Comparison of ENCODE assay signal across 23 mouse cellular contexts in the genomic region with DNA sequence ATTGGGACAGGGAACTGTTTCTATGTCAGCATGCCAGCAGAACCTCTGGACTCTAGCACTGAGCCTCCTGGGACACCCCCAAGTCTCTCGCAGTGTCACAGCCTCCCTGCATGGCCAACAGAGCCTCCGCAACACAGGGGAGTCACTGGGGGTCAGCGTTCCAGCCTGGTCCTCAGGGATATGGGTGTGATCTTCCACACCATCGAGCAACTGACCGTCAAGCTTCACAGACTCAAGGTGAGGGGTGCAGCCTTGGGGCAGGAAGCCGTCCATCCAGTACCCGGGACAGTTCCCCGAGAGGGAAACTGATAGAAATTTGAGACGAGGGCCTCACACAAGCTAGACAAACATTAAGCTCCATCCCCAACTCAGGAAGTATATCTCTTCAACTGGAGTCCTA. TPM values are rescaled to one million over a fixed set of nuclear protein-coding genes. Genes with fewer than 3 reads are reported as not detected.
"Had no signal": no experiment of that assay in that cellular context is flagged by ENCODE, and none has a peak within 500 bp of the region (broad histone marks: within the 10 kb centered on the region; RNA-seq: fewer than 3 reads in every experiment).

No protein-coding gene starts in this region.

- H3K9ac ChIP-seq: forebrain, postnatal 0 days; heart, embryonic 13.5 days; heart, embryonic 15.5 days; hindbrain, embryonic 13.5 days; hindbrain, embryonic 15.5 days; limb, embryonic 13.5 days; limb, embryonic 15.5 days; liver, embryonic 12.5 days; liver, embryonic 14.5 days had no signal

- ATAC-seq: forebrain, postnatal 0 days; hindbrain, postnatal 0 days; intestine, embryonic 16.5 days; liver, embryonic 12.5 days had no signal

- H3K27ac ChIP-seq: heart, embryonic 13.5 days; heart, embryonic 15.5 days; hindbrain, embryonic 13.5 days; hindbrain, embryonic 15.5 days; hindbrain, postnatal 0 days; limb, embryonic 13.5 days; limb, embryonic 15.5 days; liver, embryonic 12.5 days; liver, embryonic 14.5 days had no signal

- H3K4me3 ChIP-seq: heart, embryonic 13.5 days; heart, embryonic 15.5 days; hindbrain, embryonic 13.5 days; hindbrain, embryonic 15.5 days; limb, embryonic 13.5 days; limb, embryonic 15.5 days; liver, embryonic 12.5 days had no signal

- H3K4me2 ChIP-seq: heart, embryonic 11.5 days; heart, embryonic 13.5 days; heart, embryonic 15.5 days; hindbrain, embryonic 13.5 days; hindbrain, embryonic 15.5 days; limb, embryonic 13.5 days; limb, embryonic 15.5 days; liver, embryonic 12.5 days had no signal

- DNase-seq: forebrain, postnatal 0 days; gastrocnemius, postnatal 14 days; gastrocnemius, postnatal 36 days; heart, adult 18-20 months; heart, postnatal 14 days; heart, postnatal 36 days; kidney, adult 11 months; kidney, adult 9 months; kidney, postnatal 14 days; layer of hippocampus, adult 9-11 months; layer of hippocampus, postnatal 36 days; left cerebral cortex, postnatal 4 days had no signal

- H3K9me3 ChIP-seq: heart, embryonic 13.5 days; heart, embryonic 15.5 days; hindbrain, embryonic 13.5 days; hindbrain, embryonic 15.5 days; limb, embryonic 13.5 days; limb, embryonic 15.5 days; liver, embryonic 12.5 days had no signal

- H3K4me1 ChIP-seq: heart, embryonic 13.5 days; heart, embryonic 15.5 days; hindbrain, embryonic 13.5 days; hindbrain, embryonic 15.5 days; limb, embryonic 13.5 days; limb, embryonic 15.5 days; liver, embryonic 12.5 days had no signal

- H3K27me3 ChIP-seq: heart, embryonic 13.5 days; heart, embryonic 15.5 days; hindbrain, embryonic 13.5 days; hindbrain, embryonic 15.5 days; limb, embryonic 13.5 days; limb, embryonic 15.5 days; liver, embryonic 12.5 days had no signal

RNA-seq across cellular contexts. Expression of gene Lrrc71, which starts 13.1 kb away (rescaled TPM):
- polyA plus RNA-seq: heart, embryonic 13.5 days had no signal
